ENCODE assay signal across 30 mouse cellular contexts in genomic region chr11:46107046-46107445, GRCm38 (mm10). TPM values are rescaled to one million over a fixed set of nuclear protein-coding genes. Genes with fewer than 3 reads are reported as not detected.
A peak's percentile ranks its signal among the peaks of the same experiment; 100 is the strongest.
DNase-seq lines count a peak whose midpoint lies in the region; ATAC-seq and TF ChIP-seq lines count a peak whose summit lies in the region.
"Had no signal": no experiment of that assay in that cellular context is flagged by ENCODE, and none has a peak within 500 bp of the region (broad histone marks: within the 10 kb centered on the region; RNA-seq: fewer than 3 reads in every experiment).

No protein-coding gene starts in this region.

- DNase-seq in heart, adult 11 months = peak; percentile 93
- DNase-seq in heart, adult 8-10 months (ENCODE audit: low spot score) = no peak
- no peak for DNase-seq in heart, postnatal 0 days (ENCODE audit: low spot score)
- DNase-seq in heart, postnatal 25 days (ENCODE audit: low spot score) = no peak
- peak; percentile 47 for DNase-seq in ES-E14 (ENCODE audit: low read depth, low spot score)
- DNase-seq in ZHBTc4 (ENCODE audit: low read depth, low spot score) = peak; percentile 93
- no peak for DNase-seq in retina, postnatal 1 day
- DNase-seq: adrenal gland, adult 2 months; adrenal gland, postnatal 10 days; adrenal gland, postnatal 25 days; B cell, adult 2 months; cerebellum, adult 11 months; cerebellum, adult 18-20 months; cerebellum, adult 8-10 months; cerebellum, adult 9-11 months; cerebellum, postnatal 14 days; cerebellum, postnatal 36 days; embryo, embryonic 11 days had no signal

- WGBS in heart, postnatal 0 days = 74% methylated on average over 1 of the region's 1 CpGs
- WGBS in kidney, embryonic 16.5 days = 94% methylated on average over 1 of the region's 1 CpGs

- no peak for ATAC-seq in heart, postnatal 0 days (ENCODE audit: insufficient read depth, low read depth)
- ATAC-seq in kidney, embryonic 16.5 days (ENCODE audit: low FRiP score, low TSS enrichment) = no peak
- ATAC-seq: CD4-positive, CD25-positive, alpha-beta regulatory T cell, adult 4 months; forebrain, embryonic 14.5 days; forebrain, embryonic 16.5 days had no signal

- H3K36me3 ChIP-seq in heart, postnatal 0 days (replicated peaks; ENCODE audit: control insufficient read depth, insufficient read depth, low read length) = peaks cover 56% of the 10 kb centered on the region
- H3K36me3 ChIP-seq in ES-E14 (ENCODE audit: control insufficient read depth, insufficient read depth, low read length, poor library complexity, severe bottlenecking) = peaks cover 9% of the 10 kb centered on the region; the same call in 1 of the 2 replicates
- 0 out of 2 replicates have a peak, but pooled peaks cover 9% of the 10 kb centered on the region for H3K36me3 ChIP-seq in kidney, embryonic 16.5 days (ENCODE audit: insufficient read depth, low read length)
- H3K36me3 ChIP-seq: embryonic facial prominence, embryonic 15.5 days; forebrain, embryonic 12.5 days had no signal

- H3K9ac ChIP-seq in heart, postnatal 0 days (replicated peaks; ENCODE audit: low read depth, low read length) = no peak overlapping the region
- no peak overlapping the region for H3K9ac ChIP-seq in ES-E14 (ENCODE audit: insufficient read depth, low read depth, low read length, poor library complexity, severe bottlenecking)
- H3K9ac ChIP-seq in kidney, embryonic 16.5 days (replicated peaks; ENCODE audit: low read length) = no peak overlapping the region
- H3K9ac ChIP-seq: embryonic facial prominence, embryonic 13.5 days; embryonic facial prominence, embryonic 15.5 days; forebrain, embryonic 12.5 days had no signal

- H3K27ac ChIP-seq in heart, postnatal 0 days (ENCODE audit: low read depth) = peak overlapping the region; percentile 34; the same call in 1 of the 2 replicates
- H3K27ac ChIP-seq in ES-E14 (ENCODE audit: insufficient read depth, low read depth, low read length, poor library complexity, severe bottlenecking) = peak overlapping the region; percentile 0; the same call in 1 of the 2 replicates
- H3K27ac ChIP-seq in kidney, embryonic 16.5 days (ENCODE audit: low read length) = no peak overlapping the region
- H3K27ac ChIP-seq: embryonic facial prominence, embryonic 13.5 days; embryonic facial prominence, embryonic 15.5 days; forebrain, embryonic 10.5 days; forebrain, embryonic 12.5 days had no signal

- in situ Hi-C loops in ES-E14 (cut with MboI; ENCODE audit: low sequenced_read_pairs in 2 of 2, unreplicated experiment in 2 of 2) = no loop called here

- peaks cover 33% of the 10 kb centered on the region for H3K4me1 ChIP-seq in heart, postnatal 0 days (ENCODE audit: control insufficient read depth, insufficient read depth)
- peaks cover 2 to 5% of the 10 kb centered on the region in 2 experiments; a peak in 1 of 4 replicates for H3K4me1 ChIP-seq in ES-E14 (ENCODE audit: control insufficient read depth in 2 of 2, insufficient read depth in 2 of 2, low read length in 2 of 2, poor library complexity in 1 of 2)
- H3K4me1 ChIP-seq in kidney, embryonic 16.5 days (ENCODE audit: insufficient read depth, low read length) = peaks cover 5% of the 10 kb centered on the region; the same call in 1 of the 2 replicates

- H3K9me3 ChIP-seq in heart, postnatal 0 days (replicated peaks; ENCODE audit: control insufficient read depth, low read length) = no peaks in the 10 kb centered on the region
- H3K9me3 ChIP-seq in ES-E14 (ENCODE audit: control insufficient read depth, insufficient read depth, low read depth, low read length) = no peaks in the 10 kb centered on the region
- H3K9me3 ChIP-seq in kidney, embryonic 16.5 days (ENCODE audit: low read length) = no peaks in the 10 kb centered on the region
- H3K9me3 ChIP-seq: embryonic facial prominence, embryonic 13.5 days; embryonic facial prominence, embryonic 15.5 days; forebrain, embryonic 10.5 days; forebrain, embryonic 12.5 days had no signal

- no peaks in the 10 kb centered on the region for H3K27me3 ChIP-seq in heart, postnatal 0 days (ENCODE audit: control insufficient read depth, insufficient read depth, low read length)
- no peaks in the 10 kb centered on the region for H3K27me3 ChIP-seq in kidney, embryonic 16.5 days (ENCODE audit: insufficient read depth, low read length)
- H3K27me3 ChIP-seq: CH12.LX; embryonic facial prominence, embryonic 13.5 days; embryonic facial prominence, embryonic 15.5 days; forebrain, embryonic 12.5 days had no signal

- TF ChIP-seq EP300 in heart, postnatal 0 days (IDR thresholded peaks at IDR 0.05; ENCODE audit: low read depth) = no peak

- no peak for TF ChIP-seq CTCF in heart, postnatal 0 days (IDR thresholded peaks at IDR 0.05; ENCODE audit: low read depth)

- no peak overlapping the region for H3K4me2 ChIP-seq in heart, postnatal 0 days (ENCODE audit: low read depth, low read length)
- no peak overlapping the region for H3K4me2 ChIP-seq in kidney, embryonic 16.5 days (replicated peaks; ENCODE audit: low read depth, low read length)
- H3K4me2 ChIP-seq: embryonic facial prominence, embryonic 13.5 days; embryonic facial prominence, embryonic 15.5 days; forebrain, embryonic 12.5 days had no signal

- no peak overlapping the region for H3K4me3 ChIP-seq in heart, postnatal 0 days (ENCODE audit: low read depth, low read length)
- H3K4me3 ChIP-seq in ES-E14 (ENCODE audit: insufficient read depth in 1 of 2, low read depth in 1 of 2, low read length in 2 of 2, poor library complexity in 1 of 2, severe bottlenecking in 1 of 2) = no peak overlapping the region
- no peak overlapping the region for H3K4me3 ChIP-seq in kidney, embryonic 16.5 days (ENCODE audit: low read length)
- H3K4me3 ChIP-seq: embryonic facial prominence, embryonic 13.5 days; embryonic facial prominence, embryonic 15.5 days; erythroblast, embryonic 14.5 days; forebrain, embryonic 10.5 days; forebrain, embryonic 12.5 days had no signal

- intact Hi-C loops in heart, postnatal 25 days (cut with DNase I) = no loop called here

TF ChIP-seq in ES-E14, 5 proteins besides CTCF, POLR2A, EP300 and RAD21:
- TF ChIP-seq CHD2 (IDR thresholded peaks at IDR 0.05; ENCODE audit: low read depth, low read length) (0 out of 2 replicates have a peak, but pooled peaks have one; percentile 32), HCFC1 (IDR thresholded peaks at IDR 0.05; ENCODE audit: borderline replicate concordance, insufficient read depth, low read length) (no peak)

RNA-seq across cellular contexts. Expression of gene Adam19, which starts 51.3 kb away (rescaled TPM):
- 10 to 100 TPM; 17.7 to 42.4 (median 24.0) TPM for total RNA-seq in heart, adult 8-10 months (2022)
- total RNA-seq in heart, postnatal 0 days (2014; rRNA removed; ENCODE audit: low replicate concordance) = 59.8 and 67.9 TPM in 2 replicates
- 10.1 and 15.8 TPM in 2 replicates for polyA plus RNA-seq in heart, postnatal 0 days (2015; fragmentation: Nextera tagmentation; extraction: Ambion mirVana)
- 10 to 100 TPM; 36.2 to 78.2 TPM for total RNA-seq in heart, postnatal 25 days (2021)
- 43.8 and 71.1 TPM in 2 replicates for total RNA-seq in ES-E14 (2012; rRNA removed)
- 16.5 and 18.0 TPM in 2 replicates for polyA plus RNA-seq in kidney, embryonic 16.5 days (2015; fragmentation: Nextera tagmentation; extraction: Ambion mirVana)

RNA-seq across cellular contexts. Expression of gene Gm12166, which starts 54.9 kb away (rescaled TPM):
- 1 to 10 TPM in 2 of 4 experiments, under 1 TPM in 2; 0.43 to 1.3 (median 0.96) TPM for total RNA-seq in heart, adult 8-10 months (2022)
- total RNA-seq in heart, postnatal 0 days (2014; rRNA removed; ENCODE audit: low replicate concordance) = 1.8 and 2.8 TPM in 2 replicates
- 3.6 and 3.9 TPM in 2 replicates for polyA plus RNA-seq in heart, postnatal 0 days (2015; fragmentation: Nextera tagmentation; extraction: Ambion mirVana)
- 1 to 10 TPM; 1.6 to 1.9 TPM for total RNA-seq in heart, postnatal 25 days (2021)
- 3.9 and 6.8 TPM in 2 replicates for total RNA-seq in ES-E14 (2012; rRNA removed)
- polyA plus RNA-seq in kidney, embryonic 16.5 days (2015; fragmentation: Nextera tagmentation; extraction: Ambion mirVana) = 3.4 and 11.5 TPM in 2 replicates

RNA-seq across cellular contexts. Expression of gene Nipal4, which starts 59.3 kb away (rescaled TPM):
- under 1 TPM in 1 of 4 experiments, not detected in 3; 0.08 TPM for total RNA-seq in heart, adult 8-10 months (2022)
- 3.0 and 10.9 TPM in 2 replicates for total RNA-seq in heart, postnatal 0 days (2014; rRNA removed; ENCODE audit: low replicate concordance)
- polyA plus RNA-seq in heart, postnatal 0 days (2015; fragmentation: Nextera tagmentation; extraction: Ambion mirVana) = 2.1 and 2.5 TPM in 2 replicates
- under 1 TPM in 1 of 2 experiments, not detected in 1; 0.08 TPM for total RNA-seq in heart, postnatal 25 days (2021)
- 1.7 and 2.1 TPM in 2 replicates for total RNA-seq in ES-E14 (2012; rRNA removed)
- polyA plus RNA-seq in kidney, embryonic 16.5 days (2015; fragmentation: Nextera tagmentation; extraction: Ambion mirVana) = 0.59 and 1.4 TPM in 2 replicates
- total RNA-seq: adrenal gland, adult 2 months; common myeloid progenitor, adult 5-6 weeks; MEL had no signal
- polyA plus RNA-seq: erythroblast, embryonic 14.5 days had no signal

Comparison
In these comparisons a context has a peak if more than half of its experiments do, and no peak if none do; other contexts are left out.
1. DNase-seq: peak in heart, adult 11 months (single experiment), ES-E14 (single experiment) and ZHBTc4 (single experiment); none in heart, adult 8-10 months (single experiment), heart, postnatal 0 days (single experiment), heart, postnatal 25 days (single experiment) and retina, postnatal 1 day (single experiment).